Mouse (Mus musculus): ENCODE results near the gene Ell2. TPM values are rescaled to one million over a fixed set of nuclear protein-coding genes. Genes with fewer than 3 reads are reported as not detected.
"Not testable (repeated sequence)": the region's sequence is repeated elsewhere in the genome, so short reads cannot be mapped to it uniquely, and the experiment has no call there.

Ell2 gene
- polyA plus RNA-seq, 1 experiment from 2014 or later = 5.1 TPM

GRCm38 (mm10) chr13:75711517-75711916 lies 5.0 kb downstream of the Ell2 start:
- not testable (repeated sequence) for ATAC-seq (ENCODE audit: low FRiP score, low read depth); H3K36me3 ChIP-seq; H3K4me2 ChIP-seq (replicated peaks); H3K4me1 ChIP-seq; H3K27ac ChIP-seq; H3K4me3 ChIP-seq; H3K9ac ChIP-seq; H3K9me3 ChIP-seq; H3K27me3 ChIP-seq (replicated peaks)
- WGBS = 81% methylated on average over 4 of the region's 4 CpGs

GRCm38 (mm10) chr13:75712544-75712943 lies 6.0 kb downstream of the Ell2 start:
- not testable (repeated sequence) for H3K27ac ChIP-seq; H3K4me2 ChIP-seq (replicated peaks); H3K27me3 ChIP-seq (replicated peaks); H3K9ac ChIP-seq; H3K4me3 ChIP-seq; ATAC-seq (ENCODE audit: low FRiP score, low read depth); H3K4me1 ChIP-seq; H3K36me3 ChIP-seq; H3K9me3 ChIP-seq
- 88% methylated on average over 5 of the region's 5 CpGs for WGBS

GRCm38 (mm10) chr13:75714407-75714806 lies 7.8 kb downstream of the Ell2 start:
- no peak overlapping the region for H3K4me3 ChIP-seq
- no peaks in the 10 kb centered on the region for H3K4me1 ChIP-seq
- no peak overlapping the region for H3K9ac ChIP-seq
- WGBS = 90% methylated on average over 6 of the region's 6 CpGs
- no peak overlapping the region for H3K27ac ChIP-seq
- no peak for ATAC-seq (ENCODE audit: low FRiP score, low read depth)
- H3K27me3 ChIP-seq (replicated peaks) = no peaks in the 10 kb centered on the region
- H3K9me3 ChIP-seq = no peaks in the 10 kb centered on the region
- no peaks in the 10 kb centered on the region for H3K36me3 ChIP-seq
- H3K4me2 ChIP-seq (replicated peaks) = no peak overlapping the region

- H3K4me1 ChIP-seq = no peaks in the 10 kb centered on the region
- no peak overlapping the region for H3K4me3 ChIP-seq
- H3K9ac ChIP-seq = no peak overlapping the region
- no peaks in the 10 kb centered on the region for H3K27me3 ChIP-seq (replicated peaks)
- H3K9me3 ChIP-seq = no peaks in the 10 kb centered on the region
- H3K27ac ChIP-seq = no peak overlapping the region
- no peak for ATAC-seq (ENCODE audit: low FRiP score, low read depth)
- no peak overlapping the region for H3K4me2 ChIP-seq (replicated peaks)
- WGBS = 63% methylated on average over 3 of the region's 3 CpGs
- H3K36me3 ChIP-seq = no peaks in the 10 kb centered on the region
Observed at GRCm38 (mm10) chr13:75717638-75718302, 11.2 kb downstream of the Ell2 start.

GRCm38 (mm10) chr13:75718376-75718775 lies 11.8 kb downstream of the Ell2 start:
- Histone ChIP-seq H3K27ac (no peak overlapping the region), H3K36me3 (no peaks in the 10 kb centered on the region), H3K4me2 (replicated peaks) (no peak overlapping the region), H3K27me3 (replicated peaks) (no peaks in the 10 kb centered on the region), H3K9ac (no peak overlapping the region), H3K9me3 (no peaks in the 10 kb centered on the region), H3K4me1 (no peaks in the 10 kb centered on the region), H3K4me3 (no peak overlapping the region)
- no peak for ATAC-seq (ENCODE audit: low FRiP score, low read depth)

- H3K4me1 ChIP-seq = no peaks in the 10 kb centered on the region
- no peak for ATAC-seq (ENCODE audit: low FRiP score, low read depth)
- no peak overlapping the region for H3K4me3 ChIP-seq
Observed at GRCm38 (mm10) chr13:75719645-75720044, 13.1 kb downstream of the Ell2 start.

GRCm38 (mm10) chr13:75726569-75727373 lies 20.2 kb downstream of the Ell2 start:
- Histone ChIP-seq H3K4me2 (replicated peaks) (no peak overlapping the region), H3K9me3 (no peaks in the 10 kb centered on the region), H3K4me3 (no peak overlapping the region), H3K4me1 (no peaks in the 10 kb centered on the region), H3K27me3 (replicated peaks) (no peaks in the 10 kb centered on the region), H3K27ac (no peak overlapping the region), H3K9ac (no peak overlapping the region), H3K36me3 (no peaks in the 10 kb centered on the region)
- ATAC-seq (ENCODE audit: low FRiP score, low read depth) = peak; percentile 61
- WGBS = 61% methylated on average over 4 of the region's 4 CpGs

More at GRCm38 (mm10) chr13:75719645-75720044, 13.1 kb downstream of the Ell2 start:
- Histone ChIP-seq H3K36me3 (no peaks in the 10 kb centered on the region), H3K9me3 (no peaks in the 10 kb centered on the region), H3K4me2 (replicated peaks) (no peak overlapping the region), H3K9ac (no peak overlapping the region), H3K27ac (no peak overlapping the region), H3K27me3 (replicated peaks) (no peaks in the 10 kb centered on the region)
- 85% methylated on average over 4 of the region's 4 CpGs for WGBS

- H3K4me3 ChIP-seq = no peak overlapping the region
- H3K36me3 ChIP-seq = no peaks in the 10 kb centered on the region
- 84% methylated on average over 1 of the region's 1 CpGs for WGBS
- no peaks in the 10 kb centered on the region for H3K27me3 ChIP-seq (replicated peaks)
- no peak overlapping the region for H3K4me2 ChIP-seq (replicated peaks)
- no peak overlapping the region for H3K27ac ChIP-seq
- ATAC-seq (ENCODE audit: low FRiP score, low read depth) = no peak
- no peaks in the 10 kb centered on the region for H3K9me3 ChIP-seq
- H3K9ac ChIP-seq = no peak overlapping the region
- no peaks in the 10 kb centered on the region for H3K4me1 ChIP-seq
Observed at GRCm38 (mm10) chr13:75727932-75728331, 21.4 kb downstream of the Ell2 start.

GRCm38 (mm10) chr13:75729834-75730233 lies 23.3 kb downstream of the Ell2 start:
- 80% methylated on average over 1 of the region's 1 CpGs for WGBS
- no peak for ATAC-seq (ENCODE audit: low FRiP score, low read depth)
- no peak overlapping the region for H3K9ac ChIP-seq
- no peak overlapping the region for H3K4me2 ChIP-seq (replicated peaks)
- H3K9me3 ChIP-seq = no peaks in the 10 kb centered on the region
- no peaks in the 10 kb centered on the region for H3K4me1 ChIP-seq
- H3K36me3 ChIP-seq = no peaks in the 10 kb centered on the region
- no peak overlapping the region for H3K27ac ChIP-seq
- no peaks in the 10 kb centered on the region for H3K27me3 ChIP-seq (replicated peaks)
- H3K4me3 ChIP-seq = no peak overlapping the region

- no peak overlapping the region for H3K4me3 ChIP-seq
- no peaks in the 10 kb centered on the region for H3K9me3 ChIP-seq
- no peak overlapping the region for H3K4me2 ChIP-seq (replicated peaks)
- H3K27me3 ChIP-seq (replicated peaks) = no peaks in the 10 kb centered on the region
- H3K27ac ChIP-seq = no peak overlapping the region
- H3K4me1 ChIP-seq = no peaks in the 10 kb centered on the region
- no peak for ATAC-seq (ENCODE audit: low FRiP score, low read depth)
- no peak overlapping the region for H3K9ac ChIP-seq
- H3K36me3 ChIP-seq = no peaks in the 10 kb centered on the region
Observed at GRCm38 (mm10) chr13:75730717-75731116, 24.2 kb downstream of the Ell2 start.

- H3K4me2 ChIP-seq (replicated peaks) = no peak overlapping the region
- no peaks in the 10 kb centered on the region for H3K36me3 ChIP-seq
- no peak overlapping the region for H3K9ac ChIP-seq
- no peaks in the 10 kb centered on the region for H3K27me3 ChIP-seq (replicated peaks)
- no peaks in the 10 kb centered on the region for H3K9me3 ChIP-seq
- WGBS = 76% methylated on average over 3 of the region's 3 CpGs
- no peak overlapping the region for H3K27ac ChIP-seq
- no peak overlapping the region for H3K4me3 ChIP-seq
- no peaks in the 10 kb centered on the region for H3K4me1 ChIP-seq
- no peak for ATAC-seq (ENCODE audit: low FRiP score, low read depth)
Observed at GRCm38 (mm10) chr13:75733594-75734161, 27.1 kb downstream of the Ell2 start.

- Histone ChIP-seq H3K36me3 (no peaks in the 10 kb centered on the region), H3K4me3 (no peak overlapping the region), H3K9me3 (no peaks in the 10 kb centered on the region), H3K9ac (no peak overlapping the region), H3K4me1 (no peaks in the 10 kb centered on the region), H3K4me2 (replicated peaks) (no peak overlapping the region), H3K27ac (no peak overlapping the region), H3K27me3 (replicated peaks) (no peaks in the 10 kb centered on the region)
- 95% methylated on average over 5 of the region's 5 CpGs for WGBS
- ATAC-seq (ENCODE audit: low FRiP score, low read depth) = no peak
Observed at GRCm38 (mm10) chr13:75734231-75734630, 27.7 kb downstream of the Ell2 start.
